Mouse (Mus musculus) liver (tissue): ENCODE results near the gene Lhpp.

Source experiments
- DNase-seq: peaks from one replicate; pipeline ENCODE4 v3.0.0-alpha.2; 2020; ENCODE audit warnings: mixed read lengths

Lhpp gene

GRCm38 (mm10) chr7:132748076-132748769 lies 137.8 kb downstream of the Lhpp start:
- DNase-seq = no peak

GRCm38 (mm10) chr7:132749504-132749903 lies 139.1 kb downstream of the Lhpp start:
- DNase-seq = no peak

GRCm38 (mm10) chr7:132751716-132752115 lies 141.3 kb downstream of the Lhpp start:
- DNase-seq = no peak

DNA sequence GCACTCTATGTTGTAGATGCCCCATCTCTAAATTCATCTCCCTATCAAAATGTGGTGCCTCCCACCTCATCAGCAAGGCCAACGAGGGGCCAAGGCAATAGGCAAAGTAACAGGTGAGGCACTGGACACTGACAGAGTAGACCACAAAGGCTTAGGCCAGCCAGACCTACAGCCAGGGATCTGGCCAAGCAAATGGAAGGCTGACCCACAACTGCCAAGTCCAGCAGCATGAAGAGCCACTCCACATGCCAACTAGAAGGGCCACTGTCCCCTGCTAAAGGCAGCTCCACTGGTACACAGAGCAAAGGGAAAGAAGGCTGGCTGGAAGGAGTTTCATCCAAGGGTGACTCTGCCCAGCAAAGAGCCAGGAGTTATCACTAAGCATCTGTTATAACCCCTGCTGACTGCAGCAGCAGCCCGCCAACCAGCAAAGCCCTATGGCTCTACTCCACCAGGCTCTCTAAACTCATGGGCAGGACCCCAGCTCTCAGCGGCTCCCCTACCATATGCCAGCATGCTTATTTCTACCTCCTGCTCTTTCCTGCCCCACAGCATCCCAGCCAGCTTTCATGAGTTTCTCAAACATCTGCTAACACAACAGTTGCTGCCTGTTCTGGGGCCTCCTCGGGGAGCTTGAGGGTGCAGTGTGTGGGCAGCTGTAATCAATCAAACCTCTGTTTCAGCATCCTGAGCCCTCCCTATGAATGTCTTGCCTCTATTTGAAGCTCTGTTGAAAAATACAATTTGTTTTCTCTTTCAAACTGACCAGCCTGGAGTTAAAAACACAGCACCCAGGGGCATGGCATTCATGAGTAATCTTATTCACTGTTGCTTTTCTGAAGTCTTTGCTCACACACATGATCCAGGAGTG lies 143.3 kb downstream of the Lhpp start:
- no peak for DNase-seq

DNA sequence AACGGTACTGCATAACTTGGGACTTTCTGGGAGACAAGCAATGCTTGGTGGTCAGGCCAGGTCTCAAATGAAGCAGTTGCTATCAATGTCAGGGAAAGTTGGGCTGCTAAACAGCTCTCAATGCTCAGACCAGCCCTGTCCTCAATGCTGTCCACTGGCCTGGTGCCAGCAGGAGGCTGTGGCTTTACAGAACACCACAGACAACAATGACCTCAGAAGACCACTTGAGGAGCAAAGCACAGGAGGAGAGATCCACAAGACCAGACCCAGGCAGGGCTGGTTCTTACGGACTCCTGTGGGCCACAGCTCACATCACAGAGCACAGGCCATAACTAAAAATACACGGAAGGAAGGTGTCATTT lies 143.9 kb downstream of the Lhpp start:
- DNase-seq = no peak
